Mouse (Mus musculus) MEL (cell line): ENCODE measurements around the gene Ets1.

ENCODE experiments used
- CHD1 ChIP-seq: IDR thresholded peaks from 2 replicates; pipeline ENCODE4 v1.6.1; 2012; ENCODE audit warnings: low read depth, mild to moderate bottlenecking, inconsistent platforms, low read length, improper control_type of control experiment
- CHD2 ChIP-seq: IDR thresholded peaks from 2 replicates; pipeline ENCODE4 v1.6.1; 2011; ENCODE audit warnings: low read length, improper control_type of control experiment
- CTCF ChIP-seq, 3 experiments: IDR thresholded peaks in 2 of 3; conservative IDR thresholded peaks in 1 of 3; 2 replicates each; pipeline ENCODE4 v1.5.1; 2011 to 2012; ENCODE audit warnings: low read length in 3 of 3, low read depth in 2 of 3, mild to moderate bottlenecking in 2 of 3, improper control_type of control experiment in 1 of 3, inconsistent platforms in 1 of 3, mixed read lengths in 1 of 3, moderate library complexity in 1 of 3; ENCODE audit not compliant: control insufficient read depth in 1 of 3, insufficient read depth in 1 of 3, poor library complexity in 1 of 3, severe bottlenecking in 1 of 3
- EP300 ChIP-seq, 2 experiments: IDR thresholded peaks; 2 replicates each; pipeline ENCODE4 v1.6.1; 2011; ENCODE audit warnings: improper control_type of control experiment in 2 of 2, low read length in 2 of 2, low read depth in 1 of 2, mild to moderate bottlenecking in 1 of 2
- HCFC1 ChIP-seq: IDR thresholded peaks from 2 replicates; pipeline ENCODE4 v1.6.1; 2012; ENCODE audit warnings: low read depth, mild to moderate bottlenecking, inconsistent platforms, low read length, improper control_type of control experiment, moderate library complexity
- MAFK ChIP-seq: IDR thresholded peaks from 2 replicates; pipeline ENCODE4 v1.6.1; 2011; ENCODE audit warnings: low read depth, mild to moderate bottlenecking, low read length, improper control_type of control experiment, borderline replicate concordance
- MAZ ChIP-seq: IDR thresholded peaks from 2 replicates; pipeline ENCODE4 v1.6.1; 2012; ENCODE audit warnings: low read depth, mild to moderate bottlenecking, inconsistent platforms, low read length, improper control_type of control experiment
- NRF1 ChIP-seq: IDR thresholded peaks from 2 replicates; pipeline ENCODE4 v1.6.1; 2014; ENCODE audit warnings: low read depth, mild to moderate bottlenecking, inconsistent platforms, low read length, improper control_type of control experiment, moderate library complexity; ENCODE audit not compliant: poor library complexity, insufficient read depth, severe bottlenecking
- POLR2A ChIP-seq, 2 experiments: IDR thresholded peaks; 2 replicates each; pipeline ENCODE4 v1.6.1; 2011 to 2012; ENCODE audit warnings: low read length in 2 of 2, mild to moderate bottlenecking in 2 of 2, control low read depth in 1 of 2, improper control_type of control experiment in 1 of 2, low read depth in 1 of 2, moderate library complexity in 1 of 2; ENCODE audit not compliant: control insufficient read depth in 1 of 2, insufficient read depth in 1 of 2, poor library complexity in 1 of 2
- TCF12 ChIP-seq: IDR thresholded peaks from 2 replicates; pipeline ENCODE4 v1.6.1; 2014; ENCODE audit warnings: low read depth, mild to moderate bottlenecking, inconsistent platforms, low read length, improper control_type of control experiment, moderate library complexity
- USF1 ChIP-seq: IDR thresholded peaks from 2 replicates; pipeline ENCODE4 v1.6.1; 2014; ENCODE audit warnings: low read depth, mild to moderate bottlenecking, inconsistent platforms, low read length, improper control_type of control experiment, moderate library complexity
- ZC3H11A ChIP-seq: IDR thresholded peaks from 2 replicates; pipeline ENCODE4 v1.6.1; 2012; ENCODE audit warnings: low read depth, mild to moderate bottlenecking, inconsistent platforms, low read length, improper control_type of control experiment

GRCm38 (mm10) chr9:32668075-32668673 is 32.2 kb downstream of the Ets1 start:
- TF ChIP-seq EP300 (IDR thresholded peaks at IDR 0.05; ENCODE audit: low read depth in 1 of 2, low read length in 2 of 2) = no peak
- no peak for TF ChIP-seq ZC3H11A
- no peak for TF ChIP-seq CTCF (IDR thresholded peaks at IDR 0.05 in 2 of 3, conservative IDR thresholded peaks at IDR 0.05 in 1 of 3; ENCODE audit: control insufficient read depth in 1 of 3, insufficient read depth in 1 of 3, low read depth in 2 of 3, low read length in 3 of 3, poor library complexity in 1 of 3, severe bottlenecking in 1 of 3)
- TF ChIP-seq POLR2A (IDR thresholded peaks at IDR 0.05; ENCODE audit: control insufficient read depth in 1 of 2, insufficient read depth in 1 of 2, low read depth in 1 of 2, low read length in 2 of 2, poor library complexity in 1 of 2) = no peak
- TF ChIP-seq HCFC1 = no peak
- TF ChIP-seq CHD2 = no peak
- no peak for TF ChIP-seq MAFK
- no peak for TF ChIP-seq MAZ
- no peak for TF ChIP-seq USF1
- TF ChIP-seq NRF1 = no peak
- TF ChIP-seq TCF12 = no peak
- TF ChIP-seq CHD1 = no peak
